Mouse (Mus musculus): ENCODE measurements around the gene Dnajc1.

Dnajc1 gene

DNA sequence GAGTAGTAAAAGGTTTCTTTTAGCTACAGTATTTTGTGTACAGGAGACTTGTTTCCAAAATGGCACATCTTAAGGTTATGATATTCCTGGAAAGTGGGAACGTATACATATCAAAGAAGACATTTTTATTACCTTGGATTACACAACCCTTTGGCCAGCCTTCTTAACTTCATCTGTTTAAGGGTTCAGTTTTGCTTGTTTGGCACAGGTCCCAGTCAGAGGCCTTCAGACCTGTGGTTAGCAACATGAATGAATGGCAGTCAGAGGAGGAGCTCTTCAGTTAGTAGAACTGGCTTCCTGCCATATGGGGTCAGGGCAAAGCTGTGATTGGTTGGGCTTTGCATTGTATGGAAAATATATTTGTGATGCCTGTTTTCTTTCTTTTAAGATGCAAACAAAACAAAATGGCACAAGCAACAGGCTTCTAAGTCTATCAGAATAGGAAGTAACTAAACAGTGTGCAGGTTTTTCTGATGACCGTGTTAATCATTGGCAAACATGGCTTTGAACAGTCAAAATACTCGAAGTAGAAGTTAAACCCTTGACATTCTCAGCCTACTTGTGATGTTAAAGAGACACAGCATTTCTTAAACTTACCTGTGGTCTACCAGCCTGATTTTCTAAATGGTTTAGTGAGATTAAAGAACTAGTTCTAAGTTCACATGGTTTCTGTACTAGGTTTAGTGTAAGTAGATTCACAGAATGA, 196.8 kb downstream of the Dnajc1 start:
- no peak for DNase-seq (ENCODE audit: low spot score)

- no peak for DNase-seq (ENCODE audit: low spot score)
Observed at GRCm38 (mm10) chr2:18195285-18195684, 197.3 kb downstream of the Dnajc1 start.

- DNase-seq (ENCODE audit: low spot score) = no peak
Observed at GRCm38 (mm10) chr2:18188367-18188766, 204.3 kb downstream of the Dnajc1 start.

DNA sequence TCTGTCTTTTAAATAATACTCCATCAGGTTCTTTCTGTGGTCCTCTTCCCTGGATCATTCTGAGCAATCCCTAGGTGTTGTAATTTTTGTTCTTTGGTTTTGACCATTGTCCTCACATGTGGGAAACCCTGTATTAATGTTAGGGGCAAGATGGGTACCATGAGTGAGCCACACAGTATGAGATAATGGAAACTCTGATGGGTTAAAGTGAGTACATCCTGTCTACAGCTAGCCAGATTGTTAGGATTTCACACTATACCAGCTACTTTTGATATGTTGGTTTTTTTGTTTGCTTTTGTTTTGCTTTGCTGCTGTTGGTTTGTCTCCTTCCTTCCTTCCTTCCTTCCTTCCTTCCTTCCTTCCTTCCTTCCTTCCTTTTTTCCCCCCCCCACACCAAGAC, 209.6 kb downstream of the Dnajc1 start:
- no peak for DNase-seq (ENCODE audit: low spot score)

- no peak for DNase-seq (ENCODE audit: low spot score)
Observed at GRCm38 (mm10) chr2:18181631-18182030, 211.0 kb downstream of the Dnajc1 start.

GRCm38 (mm10) chr2:18180323-18180722, 212.3 kb downstream of the Dnajc1 start:
- DNase-seq (ENCODE audit: low spot score) = no peak

- no peak for DNase-seq (ENCODE audit: low spot score)
Observed at GRCm38 (mm10) chr2:18176235-18176634, 216.4 kb downstream of the Dnajc1 start.

DNA sequence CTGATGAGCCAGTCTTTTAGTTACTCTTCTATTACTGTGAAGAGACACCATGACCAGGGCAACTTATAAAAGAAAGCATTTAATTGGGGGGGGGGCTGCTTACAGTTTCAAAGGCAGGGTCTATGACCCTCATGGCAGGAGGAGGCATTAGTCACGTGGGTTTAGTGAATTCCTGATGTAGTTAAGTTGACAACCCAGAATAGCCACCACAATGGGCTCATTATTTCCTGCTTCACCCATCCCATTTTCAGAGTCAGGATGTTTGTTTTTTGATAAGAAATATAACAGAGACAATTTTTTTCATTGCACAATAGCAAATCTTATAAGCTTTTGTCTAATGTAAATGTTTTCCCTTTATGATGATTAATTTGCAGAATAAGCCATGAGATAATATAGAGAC, 217.4 kb downstream of the Dnajc1 start:
- no peak for DNase-seq (ENCODE audit: low spot score)

DNA sequence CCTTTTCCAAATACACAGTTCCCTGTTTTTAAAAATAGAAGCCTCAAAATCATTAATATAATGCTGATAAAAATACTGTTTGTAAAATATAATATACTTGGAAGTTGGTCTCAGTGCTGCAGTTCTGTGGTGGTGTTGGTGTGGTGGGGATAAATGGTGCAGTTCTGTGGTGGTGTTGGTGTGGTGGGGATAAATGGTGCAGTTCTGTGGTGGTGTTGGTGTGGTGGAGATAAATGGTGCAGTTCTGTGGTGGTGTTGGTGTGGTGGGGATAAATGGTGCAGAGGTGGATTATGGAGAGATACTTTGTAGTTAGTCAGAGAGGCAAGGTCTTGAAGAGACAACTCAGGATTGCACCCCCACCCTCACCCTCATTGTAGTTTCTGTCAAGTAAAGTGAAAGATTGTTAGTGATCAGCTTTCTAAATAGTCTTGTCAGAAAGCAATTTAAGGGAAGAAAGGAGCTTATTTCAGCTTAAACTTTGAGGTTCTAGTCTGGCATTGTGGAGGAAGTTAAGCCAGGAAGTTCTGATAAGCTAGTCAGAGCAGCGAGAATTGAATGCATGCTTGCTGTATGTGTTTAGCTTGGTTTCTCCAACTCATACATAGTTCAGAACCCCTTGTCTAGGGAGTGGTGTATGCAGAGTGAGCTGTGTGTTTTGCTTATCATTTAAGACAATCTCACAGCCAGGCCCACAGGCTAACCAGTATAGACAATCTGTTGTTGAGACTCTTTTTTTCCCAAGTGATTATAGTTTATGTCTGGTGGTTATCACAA, 223.3 kb downstream of the Dnajc1 start:
- no peak for DNase-seq (ENCODE audit: low spot score)

DNA sequence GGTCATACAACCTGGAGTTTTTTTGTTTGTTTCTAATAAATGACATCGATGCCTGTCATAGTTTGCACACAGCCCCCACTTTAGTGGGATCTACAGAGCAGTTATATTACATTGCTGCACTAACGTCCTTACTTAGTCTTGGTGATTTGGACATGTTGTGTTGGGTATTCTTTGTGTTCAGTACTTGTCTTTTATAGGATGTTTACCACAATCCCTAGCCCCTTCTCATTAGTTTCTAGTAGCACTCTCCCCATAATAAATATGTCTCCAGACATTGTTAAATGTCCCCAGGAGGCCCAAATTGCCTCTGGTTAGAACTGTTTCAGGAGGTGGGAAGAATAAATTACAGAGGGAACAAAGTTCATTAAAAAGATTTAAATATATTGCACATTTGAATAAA, 227.1 kb downstream of the Dnajc1 start:
- no peak for DNase-seq (ENCODE audit: low spot score)

DNA sequence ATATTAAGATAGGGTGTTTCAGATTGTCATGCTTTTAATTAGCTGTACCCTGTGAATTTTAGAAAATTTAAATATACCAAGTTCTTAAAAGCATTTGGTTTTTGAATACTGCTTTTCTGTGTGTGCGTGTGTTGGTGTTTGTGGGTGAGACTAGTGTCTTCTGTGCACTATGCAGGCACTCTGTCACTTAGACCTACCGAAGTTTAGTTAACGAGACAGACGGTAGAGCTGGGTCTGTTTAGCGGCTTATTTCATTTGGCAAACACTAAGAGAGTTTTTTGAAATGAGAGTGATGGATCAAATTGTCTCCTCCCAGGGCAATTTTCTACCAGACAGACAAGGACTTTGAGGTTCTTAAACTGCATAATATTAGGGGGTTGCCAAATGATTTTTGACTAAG, 231.6 kb downstream of the Dnajc1 start:
- DNase-seq (ENCODE audit: low spot score) = no peak

GRCm38 (mm10) chr2:18159426-18159825, 233.2 kb downstream of the Dnajc1 start:
- DNase-seq (ENCODE audit: low spot score) = no peak

DNA sequence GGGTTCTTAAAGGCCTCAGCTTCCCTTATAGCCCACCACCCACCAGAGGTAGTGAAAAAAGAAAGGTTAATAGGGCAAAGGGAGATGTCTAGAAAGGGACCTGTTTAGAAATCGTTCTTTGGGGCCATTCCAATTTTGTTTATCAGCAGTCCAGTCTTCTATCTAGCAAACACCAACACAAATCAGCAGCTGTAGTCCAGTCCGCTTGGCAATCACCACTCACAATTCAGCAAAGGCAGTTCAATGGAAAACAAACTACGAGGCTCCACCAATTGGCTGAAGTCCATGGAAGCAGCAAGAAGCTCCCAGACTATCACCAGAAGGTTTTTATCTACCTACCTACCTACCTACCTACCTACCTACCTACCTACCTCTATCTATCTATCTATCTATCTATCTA, 236.5 kb downstream of the Dnajc1 start:
- DNase-seq (ENCODE audit: low spot score) = no peak
